Mouse (Mus musculus) megakaryocyte, embryonic 14.5 days (primary cell): ENCODE measurements around the gene Ptpro. TPM values are rescaled to one million over a fixed set of nuclear protein-coding genes. Genes with fewer than 3 reads are reported as not detected.
"Not testable (repeated sequence)": the region's sequence is repeated elsewhere in the genome, so short reads cannot be mapped to it uniquely, and the experiment has no call there.

Experiments
- H3K27me3 ChIP-seq: replicated peaks from 2 replicates; pipeline ENCODE3; 2012; ENCODE audit warnings: inconsistent platforms
- H3K36me3 ChIP-seq: replicated peaks from 2 replicates; pipeline ENCODE3; 2012; ENCODE audit warnings: low read length, inconsistent platforms, mixed read lengths
- H3K4me1 ChIP-seq: 2 replicates; pipeline ENCODE4 v1.6.1; 2012; ENCODE audit warnings: inconsistent platforms
- H3K4me3 ChIP-seq: replicated peaks from 2 replicates; pipeline ENCODE3; 2012; ENCODE audit warnings: moderate library complexity, mild to moderate bottlenecking, inconsistent platforms
- H3K9me3 ChIP-seq: 2 replicates; pipeline ENCODE4 v1.6.1; 2012; ENCODE audit warnings: inconsistent platforms
- FLI1 ChIP-seq: IDR thresholded peaks from 2 replicates; pipeline ENCODE4 v1.6.1; 2012; ENCODE audit warnings: low read length, inconsistent platforms, mixed read lengths
- GATA1 ChIP-seq: IDR thresholded peaks from 3 replicates; pipeline ENCODE4 v1.6.1; 2012; ENCODE audit warnings: mixed read lengths, low read length, inconsistent platforms, borderline replicate concordance
- polyA plus RNA-seq: library from polyadenylated mRNA; stranded (reverse); fragments of >175 nt; gene quantifications from 2 replicates; pipeline ENCODE4 v1.2.3, GENCODE M21; 2012; ENCODE audit warnings: low replicate concordance; ENCODE audit not compliant: insufficient read depth

Ptpro gene
- polyA plus RNA-seq, 1 experiment = 0.29 TPM

GRCm38 (mm10) chr6:137437902-137438580 is 185.9 kb downstream of the Ptpro start:
- TF ChIP-seq FLI1 = no peak
- TF ChIP-seq GATA1 = no peak
- no peaks in the 10 kb centered on the region for H3K36me3 ChIP-seq
- no peaks in the 10 kb centered on the region; the same call in 1 of the 2 replicates for H3K9me3 ChIP-seq
- H3K4me1 ChIP-seq = no peaks in the 10 kb centered on the region
- no peak overlapping the region for H3K4me3 ChIP-seq
- peaks cover 3% of the 10 kb centered on the region for H3K27me3 ChIP-seq

GRCm38 (mm10) chr6:137440559-137441486 is 188.7 kb downstream of the Ptpro start:
- no peak for TF ChIP-seq GATA1
- no peak for TF ChIP-seq FLI1
- peaks cover 3% of the 10 kb centered on the region for H3K27me3 ChIP-seq
- H3K36me3 ChIP-seq = no peaks in the 10 kb centered on the region
- H3K9me3 ChIP-seq = no peaks in the 10 kb centered on the region
- no peak overlapping the region for H3K4me3 ChIP-seq
- no peaks in the 10 kb centered on the region for H3K4me1 ChIP-seq

GRCm38 (mm10) chr6:137443089-137443488 is 191.0 kb downstream of the Ptpro start:
- no peaks in the 10 kb centered on the region for H3K4me1 ChIP-seq
- no peak for TF ChIP-seq GATA1
- no peak for TF ChIP-seq FLI1
- peaks cover 3% of the 10 kb centered on the region for H3K27me3 ChIP-seq
- no peaks in the 10 kb centered on the region for H3K36me3 ChIP-seq
- H3K9me3 ChIP-seq = no peaks in the 10 kb centered on the region
- no peak overlapping the region for H3K4me3 ChIP-seq

DNA sequence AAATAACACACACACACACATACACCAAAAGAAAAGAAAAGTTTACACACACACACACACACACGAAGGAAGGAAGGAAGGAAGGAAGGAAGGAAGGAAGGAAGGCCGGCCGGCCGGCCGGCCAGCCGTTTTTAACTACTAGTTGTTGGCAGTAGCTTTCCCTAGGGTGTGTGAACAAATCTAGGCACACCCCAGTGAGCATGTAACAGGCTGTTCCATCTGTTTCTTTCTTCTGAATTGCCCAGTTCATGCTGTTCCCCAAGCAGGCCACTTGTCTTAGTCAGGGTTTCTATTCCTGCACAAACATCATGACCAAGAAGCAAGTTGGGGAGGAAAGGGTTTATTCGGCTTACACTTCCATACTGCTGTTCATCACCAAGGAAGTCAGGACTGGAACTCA is 194.0 kb downstream of the Ptpro start:
- not testable (repeated sequence) for H3K4me3 ChIP-seq, H3K9me3 ChIP-seq, H3K36me3 ChIP-seq, H3K27me3 ChIP-seq, H3K4me1 ChIP-seq

GRCm38 (mm10) chr6:137455537-137456041 is 203.5 kb downstream of the Ptpro start:
- H3K36me3 ChIP-seq = no peaks in the 10 kb centered on the region
- no peak for TF ChIP-seq GATA1
- no peak for TF ChIP-seq FLI1
- no peaks in the 10 kb centered on the region for H3K9me3 ChIP-seq
- peaks cover 4% of the 10 kb centered on the region for H3K27me3 ChIP-seq
- peak overlapping the region; percentile 67 for H3K4me3 ChIP-seq
- peaks cover 3% of the 10 kb centered on the region; the same call in 1 of the 2 replicates for H3K4me1 ChIP-seq

DNA sequence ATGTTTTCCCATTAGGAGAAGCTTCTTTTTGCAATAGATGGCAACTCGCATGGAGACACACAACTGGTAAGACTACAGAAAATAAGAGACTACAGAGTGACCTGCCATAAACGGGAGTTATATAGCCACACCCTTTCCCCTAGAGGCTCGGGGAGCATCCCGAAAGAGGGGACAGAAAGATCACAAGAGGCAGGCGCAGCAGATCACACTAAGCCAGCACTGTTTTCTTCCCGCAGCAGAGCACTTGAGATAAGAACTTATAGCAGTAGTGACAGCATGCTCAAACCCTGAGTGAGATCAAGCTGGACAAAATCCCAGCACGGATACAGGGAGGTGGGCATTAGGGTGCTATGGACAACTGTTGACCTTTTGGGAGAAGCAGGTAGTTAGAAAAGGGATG is 203.9 kb downstream of the Ptpro start:
- Histone ChIP-seq H3K36me3 (no peaks in the 10 kb centered on the region), H3K4me3 (no peak overlapping the region), H3K4me1 (peaks cover 3% of the 10 kb centered on the region; the same call in 1 of the 2 replicates), H3K9me3 (no peaks in the 10 kb centered on the region), H3K27me3 (peaks cover 4% of the 10 kb centered on the region)
- TF ChIP-seq GATA1 (no peak), FLI1 (no peak)

DNA sequence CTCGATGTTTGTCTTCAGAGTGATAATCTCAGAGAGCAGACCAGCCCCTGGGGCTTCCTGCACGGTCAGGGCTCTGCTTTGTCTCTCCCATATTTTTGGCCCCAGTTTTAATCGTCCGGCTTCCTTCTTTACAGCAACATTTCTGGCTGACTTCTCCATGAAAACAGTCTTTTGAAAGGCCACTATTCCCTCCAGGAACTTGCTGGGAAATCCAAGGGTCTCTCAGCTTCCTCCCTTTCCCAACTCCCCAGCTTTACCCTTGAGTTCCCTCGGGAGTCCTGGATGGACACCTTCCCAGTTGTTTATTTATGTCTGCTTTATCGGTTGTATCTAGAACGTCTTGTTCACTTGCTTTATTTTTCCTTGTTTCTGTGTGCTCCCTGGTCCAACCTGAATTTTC is 205.1 kb downstream of the Ptpro start:
- Histone ChIP-seq H3K27me3 (peaks cover 4% of the 10 kb centered on the region), H3K36me3 (no peaks in the 10 kb centered on the region), H3K4me1 (peaks cover 3% of the 10 kb centered on the region; the same call in 1 of the 2 replicates), H3K9me3 (no peaks in the 10 kb centered on the region), H3K4me3 (no peak overlapping the region)
- TF ChIP-seq FLI1 = no peak
- no peak for TF ChIP-seq GATA1

GRCm38 (mm10) chr6:137458136-137458535 is 206.0 kb downstream of the Ptpro start:
- H3K27me3 ChIP-seq = peaks cover 4% of the 10 kb centered on the region
- H3K4me1 ChIP-seq = peaks cover 3% of the 10 kb centered on the region; the same call in 1 of the 2 replicates
- no peak overlapping the region for H3K4me3 ChIP-seq
- TF ChIP-seq FLI1 (no peak), GATA1 (no peak)
- H3K36me3 ChIP-seq = no peaks in the 10 kb centered on the region
- no peaks in the 10 kb centered on the region for H3K9me3 ChIP-seq

GRCm38 (mm10) chr6:137463771-137464170 is 211.7 kb downstream of the Ptpro start:
- peak overlapping the region; percentile 9 for H3K4me3 ChIP-seq
- H3K27me3 ChIP-seq = no peaks in the 10 kb centered on the region
- TF ChIP-seq FLI1 = no peak
- TF ChIP-seq GATA1 = no peak
- no peaks in the 10 kb centered on the region for H3K36me3 ChIP-seq
- no peaks in the 10 kb centered on the region for H3K4me1 ChIP-seq
- H3K9me3 ChIP-seq = no peaks in the 10 kb centered on the region

DNA sequence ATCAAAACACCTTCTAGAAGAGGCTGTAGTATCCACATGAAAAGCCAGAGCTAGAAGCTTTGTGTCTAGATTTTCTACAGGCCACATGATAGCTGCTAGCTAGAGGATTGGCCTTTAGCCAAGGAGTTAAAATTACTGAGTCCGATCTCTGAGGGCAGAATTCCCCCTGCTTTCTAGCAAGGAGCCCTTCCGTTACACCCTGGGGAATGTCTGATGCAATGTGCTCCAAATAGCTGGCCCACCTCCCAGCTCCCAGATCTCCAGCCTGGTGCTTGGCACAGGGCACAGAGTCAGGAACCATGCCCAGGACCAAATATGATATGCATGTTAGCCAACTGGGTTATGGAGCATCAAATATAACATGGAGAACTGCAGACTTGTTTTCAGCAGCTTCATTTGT is 213.1 kb downstream of the Ptpro start:
- H3K4me1 ChIP-seq = no peaks in the 10 kb centered on the region
- no peak for TF ChIP-seq GATA1
- TF ChIP-seq FLI1 = no peak
- H3K4me3 ChIP-seq = no peak overlapping the region
- H3K27me3 ChIP-seq = no peaks in the 10 kb centered on the region
- no peaks in the 10 kb centered on the region for H3K36me3 ChIP-seq
- H3K9me3 ChIP-seq = peaks cover 6% of the 10 kb centered on the region; the same call in 1 of the 2 replicates
